Mouse (Mus musculus) ES-Bruce4 (cell line): Measurements from ENCODE around the gene Cacna1g. TPM values are rescaled to one million over a fixed set of nuclear protein-coding genes. Genes with fewer than 3 reads are reported as not detected.

Experiments used
- H3K27ac ChIP-seq: 2 replicates; pipeline ENCODE4 v1.5.1; 2012; ENCODE audit warnings: low read length, inconsistent platforms; ENCODE audit not compliant: insufficient read depth
- H3K27me3 ChIP-seq: 2 replicates; pipeline ENCODE4 v1.6.1; 2012; ENCODE audit warnings: mild to moderate bottlenecking, low read length, inconsistent platforms; ENCODE audit not compliant: control insufficient read depth, poor library complexity, insufficient read depth, severe bottlenecking
- H3K36me3 ChIP-seq: 2 replicates; pipeline ENCODE4 v1.6.1; 2012; ENCODE audit warnings: inconsistent platforms, mild to moderate bottlenecking, low read length, moderate library complexity; ENCODE audit not compliant: control insufficient read depth, poor library complexity, insufficient read depth, severe bottlenecking
- H3K4me1 ChIP-seq: one replicate; pipeline ENCODE4 v1.8.1; 2011; ENCODE audit warnings: low read length; ENCODE audit not compliant: control insufficient read depth, insufficient read depth
- H3K4me3 ChIP-seq: 2 replicates; pipeline ENCODE4 v1.5.1; 2011; ENCODE audit warnings: low read depth, mild to moderate bottlenecking, low read length
- H3K9ac ChIP-seq: 2 replicates; pipeline ENCODE4 v1.6.1; 2012; ENCODE audit warnings: low read depth, mild to moderate bottlenecking, inconsistent platforms; ENCODE audit not compliant: poor library complexity, severe bottlenecking
- H3K9me3 ChIP-seq: replicated peaks from 2 replicates; pipeline ENCODE4 v1.6.1; 2012; ENCODE audit warnings: mild to moderate bottlenecking, low read length, inconsistent platforms; ENCODE audit not compliant: control insufficient read depth, poor library complexity, insufficient read depth, severe bottlenecking
- CTCF ChIP-seq: IDR thresholded peaks from one replicate; pipeline ENCODE4 v1.8.1; 2011; ENCODE audit warnings: low read depth, low read length
- EP300 ChIP-seq: IDR thresholded peaks from 2 replicates; pipeline ENCODE4 v1.6.1; 2011; ENCODE audit warnings: low read depth, low read length; ENCODE audit not compliant: insufficient read depth
- POLR2A ChIP-seq: IDR thresholded peaks from one replicate; pipeline ENCODE4 v1.8.1; 2011; ENCODE audit warnings: low read length; ENCODE audit not compliant: insufficient read depth
- polyA plus RNA-seq: library from polyadenylated mRNA; stranded (reverse); fragments of >200 nt; gene quantifications from 2 replicates; pipeline ENCODE4 v1.2.4, GENCODE M21; 2011; ENCODE audit warnings: low read depth; ENCODE audit not compliant: missing spikeins, insufficient read depth, insufficient read length

The Cacna1g gene
- polyA plus RNA-seq, 1 experiment: 2.9 TPM

DNA sequence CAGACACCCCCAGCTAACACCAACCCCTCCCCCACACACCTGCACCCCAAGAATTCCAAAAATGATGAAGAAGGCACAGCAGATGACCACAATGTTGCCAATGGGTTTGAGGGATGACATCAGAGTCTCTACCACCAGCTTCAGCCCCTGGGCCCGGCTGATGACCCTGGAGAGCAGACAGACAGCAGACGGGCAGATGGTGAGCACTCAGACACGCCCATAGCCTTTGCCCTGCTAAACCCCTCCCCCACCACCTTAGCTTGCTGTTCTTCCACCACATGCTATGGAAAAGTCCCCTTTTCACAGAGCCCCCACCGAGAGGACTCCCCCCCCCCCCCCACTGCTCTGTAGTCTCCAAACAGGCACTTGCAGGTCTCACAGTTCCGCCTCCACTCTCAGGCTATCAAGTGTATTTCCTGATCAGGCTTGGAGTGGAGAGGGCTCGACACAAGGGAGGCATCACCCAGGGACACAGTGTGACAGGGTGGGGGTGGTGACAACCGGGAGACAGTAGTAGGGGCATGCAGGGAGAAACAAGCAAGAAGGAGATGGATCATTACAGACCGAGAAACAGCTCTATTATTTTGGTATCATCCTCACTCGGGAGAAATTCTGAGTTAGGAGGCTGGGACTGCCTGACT is 44.9 kb downstream of the Cacna1g start:
- no peaks in the 10 kb centered on the region for H3K4me1 ChIP-seq
- no peaks in the 10 kb centered on the region for H3K9me3 ChIP-seq
- H3K36me3 ChIP-seq: no peaks in the 10 kb centered on the region
- H3K4me3 ChIP-seq: no peak overlapping the region
- H3K9ac ChIP-seq: no peak overlapping the region
- no peak overlapping the region for H3K27ac ChIP-seq
- TF ChIP-seq CTCF (no peak), EP300 (no peak), POLR2A (no peak)
- H3K27me3 ChIP-seq: no peaks in the 10 kb centered on the region

DNA sequence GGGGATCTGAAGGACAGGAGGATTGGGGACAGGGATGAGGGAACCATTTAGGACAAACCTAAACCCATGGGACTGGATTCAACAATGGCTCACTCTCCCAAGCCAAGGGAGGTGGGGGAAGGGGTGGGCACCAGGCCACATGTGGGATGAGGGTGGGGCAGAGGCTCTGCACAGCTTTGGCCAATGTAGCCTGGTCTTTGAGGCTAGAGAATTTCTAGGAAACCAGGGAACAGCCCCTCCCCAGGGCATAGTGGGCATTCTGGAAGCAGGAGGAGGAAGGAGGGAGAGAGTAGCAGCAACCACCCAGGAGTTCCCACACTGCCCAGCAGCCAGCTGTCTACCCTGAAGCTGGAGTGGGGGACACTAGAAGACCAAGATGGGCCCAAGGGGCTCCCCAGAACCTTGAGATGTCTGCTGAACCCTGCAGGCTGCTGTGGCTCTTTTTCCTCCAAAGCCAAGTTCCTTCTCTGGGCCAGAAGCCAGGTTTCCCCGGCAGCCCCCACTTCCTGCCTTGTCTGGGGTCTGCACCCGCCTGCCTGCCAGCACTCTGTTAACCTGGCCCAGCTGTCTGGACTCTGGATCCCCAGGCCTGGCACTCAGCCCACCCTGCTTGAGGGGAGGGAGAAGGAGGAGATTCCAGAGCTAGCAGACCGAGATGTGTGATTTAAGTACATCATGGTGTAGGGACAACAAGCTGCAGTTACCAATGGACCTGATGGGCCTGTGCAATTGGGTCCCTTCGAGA is 45.7 kb downstream of the Cacna1g start:
- no peaks in the 10 kb centered on the region for H3K9me3 ChIP-seq
- TF ChIP-seq EP300: no peak
- no peak for TF ChIP-seq CTCF
- TF ChIP-seq POLR2A: no peak
- H3K27ac ChIP-seq: no peak overlapping the region
- H3K4me3 ChIP-seq: no peak overlapping the region
- no peaks in the 10 kb centered on the region for H3K36me3 ChIP-seq
- H3K4me1 ChIP-seq: no peaks in the 10 kb centered on the region
- no peak overlapping the region for H3K9ac ChIP-seq
- no peaks in the 10 kb centered on the region for H3K27me3 ChIP-seq

- no peak overlapping the region for H3K9ac ChIP-seq
- TF ChIP-seq POLR2A (no peak), CTCF (no peak), EP300 (no peak)
- no peaks in the 10 kb centered on the region for H3K4me1 ChIP-seq
- H3K36me3 ChIP-seq: no peaks in the 10 kb centered on the region
- no peak overlapping the region for H3K4me3 ChIP-seq
- no peaks in the 10 kb centered on the region for H3K9me3 ChIP-seq
- no peak overlapping the region for H3K27ac ChIP-seq
- H3K27me3 ChIP-seq: no peaks in the 10 kb centered on the region
Measured at GRCm38 (mm10) chr11:94425656-94426055, 48.3 kb downstream of the Cacna1g start.

GRCm38 (mm10) chr11:94425215-94425614 is 48.8 kb downstream of the Cacna1g start:
- no peaks in the 10 kb centered on the region for H3K4me1 ChIP-seq
- H3K4me3 ChIP-seq: no peak overlapping the region
- TF ChIP-seq POLR2A (no peak), EP300 (no peak), CTCF (no peak)
- H3K27ac ChIP-seq: no peak overlapping the region
- H3K9ac ChIP-seq: no peak overlapping the region
- H3K27me3 ChIP-seq: no peaks in the 10 kb centered on the region
- no peaks in the 10 kb centered on the region for H3K36me3 ChIP-seq
- no peaks in the 10 kb centered on the region for H3K9me3 ChIP-seq

DNA sequence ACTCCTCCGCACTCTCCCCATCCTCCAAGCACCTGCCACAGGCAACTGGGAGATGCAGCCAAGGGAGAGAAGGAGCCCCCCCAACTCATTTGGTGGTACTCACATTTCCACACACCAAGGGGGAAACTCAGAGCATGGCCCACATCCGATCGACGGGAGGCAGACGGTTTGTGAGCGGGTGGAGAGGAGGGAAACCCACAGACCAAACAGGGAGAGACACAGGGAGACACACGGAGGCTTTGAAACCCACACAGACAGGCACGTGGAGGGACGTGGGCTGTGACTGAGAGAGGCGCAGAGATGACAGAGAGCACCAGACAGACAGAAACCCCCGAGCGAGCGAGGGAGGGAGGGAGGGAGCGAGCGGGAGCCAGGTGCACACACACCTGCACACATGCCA is 49.6 kb downstream of the Cacna1g start:
- H3K27me3 ChIP-seq: no peaks in the 10 kb centered on the region
- no peak overlapping the region for H3K9ac ChIP-seq
- TF ChIP-seq EP300: no peak
- no peak for TF ChIP-seq CTCF
- no peak for TF ChIP-seq POLR2A
- no peaks in the 10 kb centered on the region for H3K36me3 ChIP-seq
- H3K4me3 ChIP-seq: peak overlapping the region; percentile 6; the same call in 1 of the 2 replicates
- H3K27ac ChIP-seq: no peak overlapping the region
- H3K4me1 ChIP-seq: no peaks in the 10 kb centered on the region
- H3K9me3 ChIP-seq: no peaks in the 10 kb centered on the region

DNA sequence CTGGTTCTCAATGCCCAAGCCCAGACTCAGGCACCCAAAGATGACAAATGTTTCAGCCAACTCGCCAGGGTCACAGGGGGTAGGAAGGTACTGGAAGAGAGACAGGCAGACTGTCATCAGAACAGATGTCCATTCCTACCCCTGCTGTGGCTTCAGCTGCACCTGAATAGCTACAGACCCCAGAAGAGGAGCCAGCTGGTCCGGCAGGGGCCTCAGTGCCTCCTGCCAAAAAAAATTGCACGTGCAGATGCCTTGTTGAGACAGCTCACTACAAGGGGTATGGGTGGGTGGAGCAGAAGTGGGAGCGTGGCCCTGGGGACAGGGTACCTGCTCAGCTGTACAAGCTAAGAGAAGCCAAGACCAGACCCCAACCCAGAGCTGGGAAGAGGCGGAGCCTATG is 50.1 kb downstream of the Cacna1g start:
- no peaks in the 10 kb centered on the region for H3K27me3 ChIP-seq
- TF ChIP-seq POLR2A (no peak), EP300 (no peak), CTCF (no peak)
- H3K36me3 ChIP-seq: no peaks in the 10 kb centered on the region
- no peaks in the 10 kb centered on the region for H3K4me1 ChIP-seq
- H3K27ac ChIP-seq: no peak overlapping the region
- H3K9me3 ChIP-seq: no peaks in the 10 kb centered on the region
- no peak overlapping the region for H3K9ac ChIP-seq
- H3K4me3 ChIP-seq: no peak overlapping the region
